Mouse (Mus musculus): ENCODE results near the gene Gm42878. TPM values are rescaled to one million over a fixed set of nuclear protein-coding genes. Genes with fewer than 3 reads are reported as not detected.
"Not testable (repeated sequence)": the region's sequence is repeated elsewhere in the genome, so short reads cannot be mapped to it uniquely, and the experiment has no call there.

The Gm42878 gene
- polyA plus RNA-seq, 1 experiment from 2014 or later, result not detected

- WGBS, result 84% methylated on average over 10 of the region's 17 CpGs
- H3K36me3 ChIP-seq, result peaks cover 48% of the 10 kb centered on the region
- not testable (repeated sequence) for ATAC-seq (ENCODE audit: insufficient number of reproducible peaks, low FRiP score, low TSS enrichment, low read depth)
Observed at GRCm38 (mm10) chr5:121519758-121520157, 25.5 kb downstream of the Gm42878 start.

GRCm38 (mm10) chr5:121518983-121519382 is 26.3 kb downstream of the Gm42878 start:
- H3K27ac ChIP-seq, result no peak overlapping the region
- H3K4me2 ChIP-seq, result no peak overlapping the region
- H3K36me3 ChIP-seq, result peaks cover 40% of the 10 kb centered on the region
- 93% methylated on average over 9 of the region's 9 CpGs for WGBS
- no peaks in the 10 kb centered on the region for H3K4me1 ChIP-seq
- no peak overlapping the region for H3K4me3 ChIP-seq
- ATAC-seq (ENCODE audit: insufficient number of reproducible peaks, low FRiP score, low TSS enrichment, low read depth), result no peak
- no peaks in the 10 kb centered on the region for H3K9me3 ChIP-seq
- no peaks in the 10 kb centered on the region for H3K27me3 ChIP-seq
- no peak overlapping the region for H3K9ac ChIP-seq

More at GRCm38 (mm10) chr5:121519758-121520157, 25.5 kb downstream of the Gm42878 start:
- not testable (repeated sequence) for H3K9me3 ChIP-seq, H3K4me1 ChIP-seq, H3K4me3 ChIP-seq, H3K4me2 ChIP-seq, H3K9ac ChIP-seq, H3K27ac ChIP-seq, H3K27me3 ChIP-seq

DNA sequence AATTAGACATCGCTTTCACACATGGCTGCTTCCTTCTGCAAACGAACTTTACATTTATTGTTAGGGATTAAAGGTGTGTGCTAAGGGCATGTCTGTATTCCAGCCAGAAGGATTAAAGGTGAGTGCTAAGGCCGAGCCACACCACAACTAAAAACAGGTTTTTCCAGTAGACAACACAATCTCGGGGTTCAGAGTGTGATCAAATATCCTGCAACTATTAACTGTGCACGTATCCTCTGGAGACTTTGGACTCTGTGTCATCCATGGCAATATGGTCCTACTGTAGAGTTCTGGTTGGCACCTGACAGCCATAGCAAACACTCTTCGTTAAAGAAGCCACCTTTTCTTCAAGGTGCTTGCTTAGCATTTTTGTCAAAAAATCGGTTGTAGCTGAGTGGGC is 35.3 kb downstream of the Gm42878 start:
- no peak overlapping the region for H3K4me3 ChIP-seq
- H3K9me3 ChIP-seq, result no peaks in the 10 kb centered on the region
- ATAC-seq (ENCODE audit: insufficient number of reproducible peaks, low FRiP score, low TSS enrichment, low read depth), result no peak
- H3K4me2 ChIP-seq, result no peak overlapping the region
- H3K4me1 ChIP-seq, result no peaks in the 10 kb centered on the region
- WGBS, result 81% methylated on average over 7 of the region's 7 CpGs
- no peaks in the 10 kb centered on the region for H3K36me3 ChIP-seq
- H3K9ac ChIP-seq, result no peak overlapping the region
- no peak overlapping the region for H3K27ac ChIP-seq
- no peaks in the 10 kb centered on the region for H3K27me3 ChIP-seq

- Histone ChIP-seq H3K4me1 (no peaks in the 10 kb centered on the region), H3K4me3 (no peak overlapping the region), H3K27me3 (no peaks in the 10 kb centered on the region), H3K9me3 (no peaks in the 10 kb centered on the region), H3K9ac (no peak overlapping the region), H3K36me3 (no peaks in the 10 kb centered on the region), H3K4me2 (no peak overlapping the region), H3K27ac (no peak overlapping the region)
- ATAC-seq (ENCODE audit: insufficient number of reproducible peaks, low FRiP score, low TSS enrichment, low read depth), result no peak
- WGBS, result 90% methylated on average over 1 of the region's 1 CpGs
Observed at GRCm38 (mm10) chr5:121506846-121507245, 38.4 kb downstream of the Gm42878 start.

DNA sequence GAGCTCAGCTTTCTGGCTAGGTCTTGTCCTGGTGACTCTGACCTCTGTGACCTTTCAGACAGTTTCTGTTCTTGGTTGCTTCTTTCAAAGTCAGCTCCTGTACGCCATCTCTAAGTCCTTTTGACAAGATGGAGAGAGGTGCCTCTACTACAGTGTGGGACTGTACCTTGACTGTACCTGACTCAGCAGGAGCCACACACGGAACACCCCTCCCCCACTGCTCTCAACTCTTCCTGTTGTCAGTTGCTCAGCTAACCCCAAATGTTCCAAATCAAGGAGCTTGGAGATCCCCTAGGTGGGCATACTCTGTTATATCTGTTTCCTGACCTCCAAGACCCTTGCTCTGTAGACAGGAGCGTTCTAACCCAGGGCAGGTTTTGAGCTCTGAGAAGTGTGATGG is 42.1 kb downstream of the Gm42878 start, which contains the start of gene Adam1b:
Gene Adam1b, minus strand, starts transcription at position 205 of the 400 bp plus-strand sequence.
- Histone ChIP-seq H3K4me3 (no peak within 1 kb of the TSS), H3K36me3 (no peaks in the 10 kb centered on the region), H3K4me1 (no peaks in the 10 kb centered on the region), H3K27ac (no peak within 1 kb of the TSS), H3K27me3 (no peaks in the 10 kb centered on the region), H3K9me3 (no peaks in the 10 kb centered on the region), H3K4me2 (no peak within 1 kb of the TSS), H3K9ac (no peak within 1 kb of the TSS)
- 81% methylated on average over 3 of the region's 3 CpGs for WGBS
- ATAC-seq (ENCODE audit: insufficient number of reproducible peaks, low FRiP score, low TSS enrichment, low read depth), result no peak

DNA sequence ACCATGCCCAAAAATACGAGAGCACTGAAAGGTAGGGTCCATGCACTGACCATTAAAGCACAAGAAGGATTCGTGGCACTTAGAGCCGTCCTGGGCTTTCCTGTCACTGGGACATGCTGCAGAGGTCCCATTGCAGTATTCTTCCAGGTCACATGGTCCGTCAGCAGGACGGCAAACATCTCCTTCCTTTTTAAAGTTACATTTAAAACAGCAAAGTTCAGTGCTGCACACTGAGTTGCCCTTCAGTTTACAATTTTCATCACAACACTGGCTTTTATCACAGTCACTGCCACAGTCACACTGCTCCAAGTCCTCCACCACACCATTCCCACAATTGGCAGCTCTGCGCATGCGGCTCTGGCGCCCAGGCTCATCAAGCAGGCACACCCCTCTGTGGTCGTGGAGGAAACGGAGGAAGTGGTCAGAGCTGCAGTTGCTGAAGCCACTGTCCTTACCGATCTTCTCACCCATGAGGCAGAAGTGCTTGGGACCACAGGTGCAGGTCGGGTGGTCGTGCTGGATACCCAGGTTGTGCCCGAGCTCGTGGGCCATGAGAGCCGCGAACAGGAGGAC is 43.8 kb downstream of the Gm42878 start:
- H3K27me3 ChIP-seq, H3K36me3 ChIP-seq: not testable (repeated sequence)
- 71% methylated on average over 11 of the region's 17 CpGs for WGBS

GRCm38 (mm10) chr5:121500719-121501118 is 44.6 kb downstream of the Gm42878 start:
- no peaks in the 10 kb centered on the region for H3K9me3 ChIP-seq
- no peaks in the 10 kb centered on the region for H3K27me3 ChIP-seq
- H3K4me3 ChIP-seq, result no peak overlapping the region
- H3K9ac ChIP-seq, result no peak overlapping the region
- H3K36me3 ChIP-seq, result no peaks in the 10 kb centered on the region
- 66% methylated on average over 7 of the region's 7 CpGs for WGBS
- H3K4me2 ChIP-seq, result no peak overlapping the region
- no peaks in the 10 kb centered on the region for H3K4me1 ChIP-seq
- no peak overlapping the region for H3K27ac ChIP-seq
- no peak for ATAC-seq (ENCODE audit: insufficient number of reproducible peaks, low FRiP score, low TSS enrichment, low read depth)

More for the DNA sequence above, 43.8 kb downstream of the Gm42878 start:
- H3K9me3 ChIP-seq; H3K4me3 ChIP-seq; H3K4me1 ChIP-seq; H3K4me2 ChIP-seq; H3K9ac ChIP-seq; H3K27ac ChIP-seq; ATAC-seq (ENCODE audit: insufficient number of reproducible peaks, low FRiP score, low TSS enrichment, low read depth): not testable (repeated sequence)

GRCm38 (mm10) chr5:121493305-121493704 is 52.0 kb downstream of the Gm42878 start:
- H3K9me3 ChIP-seq, result no peaks in the 10 kb centered on the region
- H3K27me3 ChIP-seq, result no peaks in the 10 kb centered on the region
- H3K4me3 ChIP-seq, result no peak overlapping the region
- no peak for ATAC-seq (ENCODE audit: insufficient number of reproducible peaks, low FRiP score, low TSS enrichment, low read depth)
- no peak overlapping the region for H3K4me2 ChIP-seq
- H3K4me1 ChIP-seq, result no peaks in the 10 kb centered on the region
- 54% methylated on average over 8 of the region's 8 CpGs for whole genome bisulfite sequencing
- H3K27ac ChIP-seq, result peak overlapping the region; percentile 7; the same call in 1 of the 2 replicates
- H3K9ac ChIP-seq, result no peak overlapping the region
- H3K36me3 ChIP-seq, result no peaks in the 10 kb centered on the region

- H3K27me3 ChIP-seq, result no peaks in the 10 kb centered on the region
- no peak overlapping the region for H3K4me2 ChIP-seq
- H3K27ac ChIP-seq, result no peak overlapping the region
- H3K9ac ChIP-seq, result no peak overlapping the region
- ATAC-seq (ENCODE audit: insufficient number of reproducible peaks, low FRiP score, low TSS enrichment, low read depth), result no peak
- H3K4me1 ChIP-seq, result no peaks in the 10 kb centered on the region
- H3K9me3 ChIP-seq, result no peaks in the 10 kb centered on the region
- no peak overlapping the region for H3K4me3 ChIP-seq
- WGBS, result 85% methylated on average over 5 of the region's 5 CpGs
- no peaks in the 10 kb centered on the region for H3K36me3 ChIP-seq
Observed at GRCm38 (mm10) chr5:121484801-121485200, 60.5 kb downstream of the Gm42878 start.

DNA sequence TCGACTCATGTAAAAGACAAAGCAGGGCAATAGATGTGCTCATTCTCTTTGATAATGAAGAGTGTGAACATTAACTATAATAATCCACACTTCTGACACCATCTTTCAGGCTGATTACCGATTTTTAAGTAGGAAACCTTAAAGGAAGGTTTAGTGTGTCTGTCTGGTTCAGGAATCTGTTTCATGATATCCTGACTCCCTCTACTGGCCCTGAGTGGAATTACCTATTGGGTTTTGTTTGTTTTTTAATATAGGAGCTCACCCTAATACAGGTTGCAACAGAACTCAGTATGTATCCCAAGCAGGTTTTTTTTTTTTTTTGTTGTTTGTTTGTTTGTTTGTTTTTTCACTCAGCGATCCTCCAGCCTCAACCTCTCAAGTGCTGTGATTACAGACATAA is 67.6 kb downstream of the Gm42878 start:
- Histone ChIP-seq H3K9me3 (no peaks in the 10 kb centered on the region), H3K36me3 (no peaks in the 10 kb centered on the region), H3K4me3 (no peak overlapping the region), H3K27me3 (no peaks in the 10 kb centered on the region), H3K9ac (no peak overlapping the region), H3K27ac (no peak overlapping the region), H3K4me2 (no peak overlapping the region), H3K4me1 (no peaks in the 10 kb centered on the region)
- WGBS, result 36% methylated on average over 3 of the region's 3 CpGs
- no peak for ATAC-seq (ENCODE audit: insufficient number of reproducible peaks, low FRiP score, low TSS enrichment, low read depth)

GRCm38 (mm10) chr5:121476040-121476439 is 69.2 kb downstream of the Gm42878 start:
- Histone ChIP-seq H3K27ac (no peak overlapping the region), H3K4me2 (no peak overlapping the region), H3K36me3 (no peaks in the 10 kb centered on the region), H3K9me3 (no peaks in the 10 kb centered on the region), H3K27me3 (no peaks in the 10 kb centered on the region), H3K4me1 (no peaks in the 10 kb centered on the region), H3K4me3 (no peak overlapping the region), H3K9ac (no peak overlapping the region)
- WGBS, result 80% methylated on average over 1 of the region's 1 CpGs
- no peak for ATAC-seq (ENCODE audit: insufficient number of reproducible peaks, low FRiP score, low TSS enrichment, low read depth)

- no peak overlapping the region for H3K4me2 ChIP-seq
- H3K27me3 ChIP-seq, result no peaks in the 10 kb centered on the region
- no peaks in the 10 kb centered on the region for H3K4me1 ChIP-seq
- no peak overlapping the region for H3K27ac ChIP-seq
- H3K9me3 ChIP-seq, result no peaks in the 10 kb centered on the region
- 71% methylated on average over 7 of the region's 7 CpGs for WGBS
- H3K4me3 ChIP-seq, result no peak overlapping the region
- H3K9ac ChIP-seq, result no peak overlapping the region
- no peak for ATAC-seq (ENCODE audit: insufficient number of reproducible peaks, low FRiP score, low TSS enrichment, low read depth)
- no peaks in the 10 kb centered on the region for H3K36me3 ChIP-seq
Observed at GRCm38 (mm10) chr5:121474610-121475009, 70.7 kb downstream of the Gm42878 start.

- H3K27me3 ChIP-seq, result no peaks in the 10 kb centered on the region
- WGBS, result 85% methylated on average over 2 of the region's 2 CpGs
- H3K4me3 ChIP-seq, result no peak overlapping the region
- H3K9ac ChIP-seq, result no peak overlapping the region
- H3K4me1 ChIP-seq, result no peaks in the 10 kb centered on the region
- no peak overlapping the region for H3K27ac ChIP-seq
- H3K36me3 ChIP-seq, result no peaks in the 10 kb centered on the region
- H3K4me2 ChIP-seq, result no peak overlapping the region
- no peak for ATAC-seq (ENCODE audit: insufficient number of reproducible peaks, low FRiP score, low TSS enrichment, low read depth)
- H3K9me3 ChIP-seq, result no peaks in the 10 kb centered on the region
Observed at GRCm38 (mm10) chr5:121472411-121472810, 72.9 kb downstream of the Gm42878 start.
